Mouse (Mus musculus): ENCODE data around the gene Arhgef19. TPM values are rescaled to one million over a fixed set of nuclear protein-coding genes. Genes with fewer than 3 reads are reported as not detected.
A peak's percentile ranks its signal among the peaks of the same experiment; 100 is the strongest.

The Arhgef19 gene
- total RNA-seq (2015) = not detected in 2 replicates
- total RNA-seq (2017) = not detected in 2 replicates

GRCm38 (mm10) chr4:141239388-141240125, at the start of gene Arhgef19:
Gene Arhgef19, plus strand, starts transcription at chr4:141239499.
- peak; percentile 97 for ATAC-seq (replicated peaks; ENCODE audit: poor library complexity)

GRCm38 (mm10) chr4:141191294-141191693, 48.0 kb upstream of the Arhgef19 start:
- ATAC-seq (replicated peaks; ENCODE audit: poor library complexity) = no peak

- ATAC-seq (replicated peaks; ENCODE audit: poor library complexity) = no peak
These were observed 44.7 kb upstream of the Arhgef19 start for GRCm38 (mm10) chr4:141194553-141194952.

GRCm38 (mm10) chr4:141196981-141197685, 42.2 kb upstream of the Arhgef19 start:
- 0 out of 2 replicates have a peak, but pooled peaks have one; percentile 11 for ATAC-seq (replicated peaks; ENCODE audit: poor library complexity)

- no peak; the same call in 1 of the 2 replicates for ATAC-seq (replicated peaks; ENCODE audit: poor library complexity)
These were observed 41.6 kb upstream of the Arhgef19 start for GRCm38 (mm10) chr4:141197686-141198035.

GRCm38 (mm10) chr4:141200906-141201305, 38.4 kb upstream of the Arhgef19 start:
- no peak for ATAC-seq (replicated peaks; ENCODE audit: poor library complexity)

DNA sequence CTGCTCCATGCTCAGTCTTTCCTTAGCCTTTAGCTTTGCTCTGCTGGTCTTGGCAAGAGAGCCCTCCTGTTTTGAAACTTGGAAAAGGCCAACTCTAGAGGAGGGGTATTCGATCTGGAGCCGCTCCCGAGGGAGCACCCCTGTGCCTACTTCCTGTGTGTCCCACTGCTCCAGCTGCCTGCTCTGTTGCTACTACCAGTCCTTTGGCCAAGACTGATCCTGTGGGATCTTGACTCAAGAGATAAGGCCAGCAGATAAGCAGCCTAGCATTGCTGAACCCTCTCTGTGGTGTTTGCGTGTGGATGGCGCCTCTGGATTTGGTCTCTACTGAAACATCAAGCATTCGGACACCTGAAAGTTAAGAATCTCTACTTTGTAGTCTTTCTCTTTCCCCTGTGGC, 37.1 kb upstream of the Arhgef19 start:
- ATAC-seq (replicated peaks; ENCODE audit: poor library complexity) = no peak

DNA sequence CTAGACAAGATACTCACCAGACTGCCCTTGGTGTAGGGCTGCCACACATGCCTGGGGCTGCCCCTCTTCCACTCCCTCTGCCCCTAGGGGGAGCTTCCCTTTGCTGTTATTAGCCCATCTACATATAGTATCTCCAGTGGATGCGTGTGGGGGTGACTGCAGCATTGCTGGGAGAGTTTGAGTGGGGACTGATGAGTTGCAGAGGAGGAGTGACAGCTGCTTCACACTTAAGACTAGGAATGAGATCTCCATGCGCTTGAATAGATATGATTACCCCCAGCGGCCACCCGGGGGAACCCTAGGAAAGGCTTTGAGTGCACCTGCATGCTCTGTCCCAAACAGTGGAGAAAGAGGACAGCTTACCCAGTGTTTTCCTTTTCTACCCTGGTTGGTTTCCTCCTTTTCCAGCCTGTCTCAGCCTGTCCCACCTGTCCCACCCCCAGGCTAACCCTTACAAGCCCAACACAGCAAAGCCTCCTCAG, 34.7 kb upstream of the Arhgef19 start:
- ATAC-seq (replicated peaks; ENCODE audit: poor library complexity) = peak; percentile 50

DNA sequence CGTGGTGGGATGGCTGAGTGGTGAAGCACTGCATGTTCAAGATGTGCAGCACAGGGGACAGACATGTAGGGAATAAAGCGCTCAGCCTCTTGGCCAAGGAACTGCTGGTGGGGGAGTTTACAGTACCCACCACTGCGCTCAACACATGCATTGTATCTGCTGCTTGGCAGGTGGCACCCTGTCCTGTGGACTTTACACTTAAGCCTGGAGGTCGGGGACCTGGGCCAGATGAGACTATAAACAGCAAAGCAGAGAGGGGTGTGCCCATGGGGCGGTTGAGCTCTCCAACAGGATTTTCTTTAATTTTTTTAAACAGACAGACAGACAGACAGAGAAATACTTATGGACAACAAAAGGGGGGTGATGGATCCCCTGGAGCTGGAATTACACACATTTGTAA, 32.2 kb upstream of the Arhgef19 start:
- no peak for ATAC-seq (replicated peaks; ENCODE audit: poor library complexity)

GRCm38 (mm10) chr4:141210524-141211219, 28.6 kb upstream of the Arhgef19 start:
- peak; percentile 19 for ATAC-seq (replicated peaks; ENCODE audit: poor library complexity)

GRCm38 (mm10) chr4:141211646-141212045, 27.7 kb upstream of the Arhgef19 start:
- no peak for ATAC-seq (replicated peaks; ENCODE audit: poor library complexity)

GRCm38 (mm10) chr4:141212892-141213291, 26.4 kb upstream of the Arhgef19 start:
- ATAC-seq (replicated peaks; ENCODE audit: poor library complexity) = no peak

- no peak for ATAC-seq (replicated peaks; ENCODE audit: poor library complexity)
These were observed 26.0 kb upstream of the Arhgef19 start for GRCm38 (mm10) chr4:141213342-141213741.

DNA sequence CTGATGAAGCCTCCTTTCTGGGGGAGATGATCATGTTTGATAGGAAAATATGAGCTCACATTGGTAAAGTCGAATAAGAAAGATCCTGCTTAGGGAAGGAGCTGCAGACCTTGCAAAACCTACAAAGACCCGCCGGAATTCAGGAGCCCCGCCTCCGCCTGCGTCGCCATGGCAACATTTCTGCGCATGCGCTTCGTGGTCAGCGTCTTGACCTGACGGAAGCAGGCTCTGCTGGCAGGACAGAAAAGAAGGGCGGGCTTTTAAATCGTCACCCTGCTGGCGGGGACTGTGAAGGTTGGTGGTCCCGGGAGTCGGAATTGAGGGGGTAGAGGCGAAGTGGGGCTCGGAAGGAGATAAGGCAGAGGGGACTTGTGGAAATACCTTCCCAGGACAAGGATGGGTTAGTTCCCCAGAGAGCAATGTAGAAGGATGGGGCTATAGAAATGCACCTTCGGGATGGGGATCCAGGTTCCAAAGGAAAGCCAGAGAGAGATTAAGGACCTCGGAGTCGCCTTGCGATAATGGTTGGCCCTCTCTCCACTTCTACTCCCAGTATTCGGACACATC, 25.4 kb upstream of the Arhgef19 start, which contains the start of gene Rsg1:
Gene Rsg1 (plus strand): TSS at position 187 of the 567 bp plus-strand sequence.
- ATAC-seq (replicated peaks; ENCODE audit: poor library complexity) = peak; percentile 81

GRCm38 (mm10) chr4:141214337-141214851, 24.9 kb upstream of the Arhgef19 start:
- ATAC-seq (replicated peaks; ENCODE audit: poor library complexity) = peak; percentile 86

DNA sequence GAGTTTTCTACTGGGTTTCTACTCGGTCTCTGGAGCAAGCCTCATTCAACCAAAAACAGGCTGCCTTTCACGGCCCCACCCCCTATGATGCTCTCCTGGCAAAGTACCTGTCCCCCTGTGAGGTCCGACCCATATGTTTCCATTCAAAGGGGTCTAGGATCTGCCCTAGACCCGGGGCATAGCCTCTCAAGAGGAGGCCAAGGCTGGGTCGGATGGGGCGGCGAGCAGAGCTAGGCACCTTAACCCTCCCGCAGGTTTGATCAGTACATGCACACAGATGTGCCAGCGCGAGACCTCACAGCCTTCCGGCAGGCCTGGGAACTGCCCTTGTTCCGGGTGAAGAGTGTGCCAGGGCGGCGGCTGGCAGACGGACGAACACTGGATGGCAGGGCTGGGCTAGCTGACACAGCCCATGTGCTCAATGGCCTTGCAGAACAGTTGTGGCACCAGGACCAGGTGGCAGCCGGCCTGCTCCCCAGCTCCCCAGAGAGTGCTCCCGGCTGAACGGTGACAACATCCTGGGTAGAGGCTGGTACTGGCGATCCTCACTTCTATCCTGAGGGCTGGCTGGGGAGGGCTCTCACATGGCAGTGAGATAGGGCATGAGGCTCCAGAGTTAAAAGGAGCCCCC, 19.6 kb upstream of the Arhgef19 start:
- no peak for ATAC-seq (replicated peaks; ENCODE audit: poor library complexity)

- ATAC-seq (replicated peaks; ENCODE audit: poor library complexity) = 0 out of 2 replicates have a peak, but pooled peaks have one; percentile 37
These were observed 17.5 kb upstream of the Arhgef19 start for GRCm38 (mm10) chr4:141221848-141222247.

- peak; percentile 46; the same call in 1 of the 2 replicates for ATAC-seq (replicated peaks; ENCODE audit: poor library complexity)
These were observed 16.5 kb upstream of the Arhgef19 start for GRCm38 (mm10) chr4:141222752-141223151.

DNA sequence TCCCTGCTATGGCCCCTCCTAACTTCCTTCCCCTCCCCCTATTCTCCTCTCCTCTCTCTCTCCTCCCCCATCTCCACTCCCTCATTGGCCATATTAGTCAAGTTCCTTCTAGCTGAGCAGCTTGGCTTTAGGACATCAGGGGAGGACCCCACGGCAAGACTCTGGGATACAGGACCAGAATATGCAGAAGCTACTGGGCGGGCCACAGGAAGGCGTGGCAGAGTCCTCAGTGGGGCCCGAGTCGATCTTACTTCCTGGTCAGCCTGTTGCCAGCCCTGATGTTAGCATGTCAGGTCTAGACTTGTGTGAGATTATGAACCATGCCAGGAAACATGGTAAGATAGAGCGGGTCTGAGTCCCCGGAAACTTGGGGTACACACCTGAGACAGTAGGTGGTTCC, 10.6 kb upstream of the Arhgef19 start:
- no peak for ATAC-seq (replicated peaks; ENCODE audit: poor library complexity)

GRCm38 (mm10) chr4:141233196-141233595, 6.1 kb upstream of the Arhgef19 start:
- ATAC-seq (replicated peaks; ENCODE audit: poor library complexity) = no peak
